Mouse (Mus musculus): Measurements from ENCODE around the gene Tspan13. TPM values are rescaled to one million over a fixed set of nuclear protein-coding genes. Genes with fewer than 3 reads are reported as not detected.
A peak's percentile ranks its signal among the peaks of the same experiment; 100 is the strongest.

Tspan13 gene
- total RNA-seq (2021): 100 to 1,000 TPM; 197 to 200 TPM
- long read RNA-seq, experiment 1, transcript Tspan13-201 (6 exons, 1,932 nt): major isoform, 224 of 241 reads
- long read RNA-seq, experiment 1, partial matches to known transcripts: 10 of 241 reads
- long read RNA-seq, experiment 1, other reads (novel, unspliced or antisense): 7 of 241 reads
- long read RNA-seq, experiment 2, transcript Tspan13-201 (6 exons, 1,932 nt): major isoform, 140 of 147 reads
- long read RNA-seq, experiment 2, partial matches to known transcripts: 4 of 147 reads
- long read RNA-seq, experiment 2, other reads (novel, unspliced or antisense): 3 of 147 reads

- intact Hi-C loops (cut with DNase I): no loop called here
- Histone ChIP-seq H3K4me3 (peak within 1 kb of the TSS; percentile 75), H3K27ac (peak within 1 kb of the TSS; percentile 99)
- TF ChIP-seq CTCF (IDR thresholded peaks at IDR 0.05): peak; percentile 3; the same call in 1 of the 2 replicates
- DNase-seq (ENCODE audit: extremely low spot score in 1 of 2, low spot score in 2 of 2): peak; percentile 89 to 93
Observed at GRCm38 (mm10) chr12:36042348-36042778, at the start of gene Tspan13. TSS of gene Tspan13 (minus strand) at chr12:36042500.

GRCm38 (mm10) chr12:36091964-36092363 lies 49.7 kb upstream of the Tspan13 start:
- intact Hi-C loops (cut with DNase I): loop anchor here (1.0 to 2.0 kb wide), 2 partner anchors 51 to 63 kb away; no protein-coding TSS in a partner anchor
- no peak for TF ChIP-seq CTCF (IDR thresholded peaks at IDR 0.05)
- Histone ChIP-seq H3K4me3 (no peak overlapping the region), H3K27ac (peak overlapping the region; percentile 57; the same call in 1 of the 2 replicates)
- no peak for DNase-seq (ENCODE audit: extremely low spot score in 1 of 2, low spot score in 2 of 2)

- intact Hi-C loops (cut with DNase I): no loop called here
- Histone ChIP-seq H3K4me3 (no peak overlapping the region), H3K27ac (no peak overlapping the region)
- DNase-seq (ENCODE audit: extremely low spot score in 1 of 2, low spot score in 2 of 2): no peak
- no peak for TF ChIP-seq CTCF (IDR thresholded peaks at IDR 0.05)
Observed at GRCm38 (mm10) chr12:36089221-36089620, 46.9 kb upstream of the Tspan13 start.

- no peak for DNase-seq (ENCODE audit: extremely low spot score in 1 of 2, low spot score in 2 of 2)
- intact Hi-C loops (cut with DNase I): no loop called here
- no peak for TF ChIP-seq CTCF (IDR thresholded peaks at IDR 0.05)
- H3K27ac ChIP-seq: no peak overlapping the region
- H3K4me3 ChIP-seq: no peak overlapping the region
Observed at GRCm38 (mm10) chr12:36088804-36089203, 46.5 kb upstream of the Tspan13 start.

GRCm38 (mm10) chr12:36085380-36085779 lies 43.1 kb upstream of the Tspan13 start:
- no peak overlapping the region for H3K27ac ChIP-seq
- intact Hi-C loops (cut with DNase I): no loop called here
- no peak overlapping the region for H3K4me3 ChIP-seq
- no peak for DNase-seq (ENCODE audit: extremely low spot score in 1 of 2, low spot score in 2 of 2)
- TF ChIP-seq CTCF (IDR thresholded peaks at IDR 0.05): no peak

GRCm38 (mm10) chr12:36078101-36078899 lies 36.0 kb upstream of the Tspan13 start:
- intact Hi-C loops (cut with DNase I): no loop called here
- Histone ChIP-seq H3K4me3 (no peak overlapping the region), H3K27ac (no peak overlapping the region)
- DNase-seq (ENCODE audit: extremely low spot score in 1 of 2, low spot score in 2 of 2): no peak
- TF ChIP-seq CTCF (IDR thresholded peaks at IDR 0.05): no peak

GRCm38 (mm10) chr12:36072860-36073259 lies 30.6 kb upstream of the Tspan13 start:
- Histone ChIP-seq H3K27ac (no peak overlapping the region), H3K4me3 (no peak overlapping the region)
- intact Hi-C loops (cut with DNase I): no loop called here
- no peak for DNase-seq (ENCODE audit: extremely low spot score in 1 of 2, low spot score in 2 of 2)
- no peak for TF ChIP-seq CTCF (IDR thresholded peaks at IDR 0.05)

GRCm38 (mm10) chr12:36070231-36070630 lies 27.9 kb upstream of the Tspan13 start:
- DNase-seq (ENCODE audit: extremely low spot score in 1 of 2, low spot score in 2 of 2): no peak
- TF ChIP-seq CTCF (IDR thresholded peaks at IDR 0.05): no peak
- Histone ChIP-seq H3K27ac (no peak overlapping the region), H3K4me3 (no peak overlapping the region)
- intact Hi-C loops (cut with DNase I): no loop called here

GRCm38 (mm10) chr12:36067538-36067937 lies 25.2 kb upstream of the Tspan13 start:
- Histone ChIP-seq H3K27ac (no peak overlapping the region), H3K4me3 (no peak overlapping the region)
- DNase-seq (ENCODE audit: extremely low spot score in 1 of 2, low spot score in 2 of 2): no peak
- no peak for TF ChIP-seq CTCF (IDR thresholded peaks at IDR 0.05)
- intact Hi-C loops (cut with DNase I): no loop called here

GRCm38 (mm10) chr12:36065911-36066310 lies 23.6 kb upstream of the Tspan13 start:
- Histone ChIP-seq H3K27ac (no peak overlapping the region), H3K4me3 (no peak overlapping the region)
- TF ChIP-seq CTCF (IDR thresholded peaks at IDR 0.05): no peak
- intact Hi-C loops (cut with DNase I): no loop called here
- DNase-seq (ENCODE audit: extremely low spot score in 1 of 2, low spot score in 2 of 2): no peak

- DNase-seq (ENCODE audit: extremely low spot score in 1 of 2, low spot score in 2 of 2): no peak
- no peak overlapping the region for H3K27ac ChIP-seq
- H3K4me3 ChIP-seq: no peak overlapping the region
- intact Hi-C loops (cut with DNase I): no loop called here
- TF ChIP-seq CTCF (IDR thresholded peaks at IDR 0.05): no peak
Observed at GRCm38 (mm10) chr12:36057699-36058098, 15.4 kb upstream of the Tspan13 start.

- Histone ChIP-seq H3K27ac (no peak overlapping the region), H3K4me3 (no peak overlapping the region)
- no peak for TF ChIP-seq CTCF (IDR thresholded peaks at IDR 0.05)
- intact Hi-C loops (cut with DNase I): no loop called here
- no peak for DNase-seq (ENCODE audit: extremely low spot score in 1 of 2, low spot score in 2 of 2)
Observed at GRCm38 (mm10) chr12:36050276-36050675, 8.0 kb upstream of the Tspan13 start.

All from left cerebral cortex, adult 2 months (tissue).